Mouse (Mus musculus) midbrain, embryonic 10.5 days (tissue): ENCODE data around the gene Gabrp. TPM values are rescaled to one million over a fixed set of nuclear protein-coding genes. Genes with fewer than 3 reads are reported as not detected.

Experiments
- DNase-seq: peaks from one replicate; pipeline ENCODE4 v3.0.0-alpha.2; 2017; ENCODE audit warnings: low spot score
- H3K27ac ChIP-seq: fragments of 300-500 bp; sonication (generic); replicated peaks from 2 replicates; pipeline ENCODE4 v1.5.1; 2016; ENCODE audit warnings: mild to moderate bottlenecking
- H3K27me3 ChIP-seq: fragments of 300-500 bp; sonication (generic); 2 replicates; pipeline ENCODE4 v1.6.1; 2016; ENCODE audit warnings: low read depth, mild to moderate bottlenecking; ENCODE audit not compliant: poor library complexity, severe bottlenecking
- H3K36me3 ChIP-seq: fragments of 300-500 bp; sonication (generic); 2 replicates; pipeline ENCODE4 v1.6.1; 2016; ENCODE audit warnings: mild to moderate bottlenecking, moderate library complexity
- H3K4me1 ChIP-seq: fragments of 300-500 bp; sonication (generic); 2 replicates; pipeline ENCODE4 v1.6.1; 2016
- H3K4me3 ChIP-seq: fragments of 300-500 bp; sonication (generic); 2 replicates; pipeline ENCODE4 v1.5.1; 2016; ENCODE audit warnings: mild to moderate bottlenecking, moderate library complexity
- H3K9me3 ChIP-seq: fragments of 300-500 bp; sonication (generic); replicated peaks from 2 replicates; pipeline ENCODE4 v1.6.1; 2016; ENCODE audit warnings: mild to moderate bottlenecking
- WGBS: fragments of 180-500 bp; shearing (Covaris S2); methylation state at CpG from one replicate; pipeline ENCODE4 v1.1.7; 2016; 5-methylcytosine and 5-hydroxymethylcytosine counted together
- polyA plus RNA-seq: library from polyadenylated mRNA; unstranded; fragments of >200 nt; fragmentation: Nextera tagmentation; extraction: Ambion mirVana; gene quantifications from 2 replicates; pipeline ENCODE4 v1.2.1, GENCODE M21; 2016

The Gabrp gene
- 0.86 and 3.3 TPM in 2 replicates for polyA plus RNA-seq

DNA sequence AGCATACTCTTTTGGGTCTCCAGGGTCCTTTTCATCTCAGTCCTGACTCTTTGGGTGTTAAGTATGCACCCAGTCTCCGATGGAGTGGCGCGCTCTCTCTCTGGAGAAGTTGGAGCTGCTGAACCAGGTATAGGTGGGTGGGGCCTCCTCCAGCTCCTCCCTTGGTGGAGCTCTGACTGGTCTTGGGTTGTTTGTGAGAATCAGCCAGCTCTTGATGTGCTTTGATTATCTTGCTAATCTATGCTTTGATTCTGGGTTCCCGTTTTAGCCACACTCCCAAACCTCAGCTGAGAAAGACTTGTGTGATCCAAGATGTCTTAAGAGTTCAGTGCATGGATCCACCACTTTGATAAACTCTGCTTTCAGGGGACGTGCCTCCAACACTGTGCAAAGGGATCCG lies at the start of gene Gabrp:
TSS of gene Gabrp (minus strand) at position 101 of the 400 bp plus-strand sequence.
- Histone ChIP-seq H3K9me3 (no peaks in the 10 kb centered on the region), H3K4me1 (no peaks in the 10 kb centered on the region), H3K36me3 (no peaks in the 10 kb centered on the region), H3K27ac (no peak within 1 kb of the TSS), H3K4me3 (no peak within 1 kb of the TSS), H3K27me3 (no peaks in the 10 kb centered on the region)
- WGBS = 55% methylated on average over 6 of the region's 6 CpGs
- no peak for DNase-seq

DNA sequence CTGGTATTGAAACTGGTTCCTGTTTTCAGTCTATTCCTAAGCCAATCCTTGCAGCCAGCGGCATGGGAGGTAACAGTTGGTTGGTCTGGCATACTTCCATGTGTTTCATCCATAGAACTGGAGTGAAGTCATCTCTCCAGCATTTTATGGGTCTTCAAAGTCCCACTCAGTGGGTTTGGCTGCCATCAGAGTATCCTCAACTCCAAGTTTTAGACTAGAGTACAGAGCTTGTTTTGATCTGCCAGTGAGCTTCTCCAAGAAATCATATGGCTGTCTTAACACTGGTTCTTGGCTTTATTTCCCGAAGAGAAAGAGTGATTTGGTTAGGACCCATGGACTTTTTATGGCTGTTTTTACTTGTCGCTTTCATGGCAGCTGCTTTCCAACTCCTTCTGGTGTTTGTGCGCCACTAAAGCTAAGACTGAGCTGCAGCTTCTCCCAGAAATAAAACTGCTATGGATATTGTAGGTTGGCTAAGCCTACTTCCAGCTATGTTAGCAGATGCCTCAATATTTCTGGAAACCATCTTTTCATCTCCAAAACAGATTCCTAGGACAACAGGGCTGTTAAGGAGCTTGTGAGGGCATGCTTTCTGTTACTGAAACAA lies 48.5 kb upstream of the Gabrp start:
- no peaks in the 10 kb centered on the region for H3K9me3 ChIP-seq
- no peak for DNase-seq
- no peaks in the 10 kb centered on the region for H3K4me1 ChIP-seq
- H3K4me3 ChIP-seq = no peak overlapping the region
- WGBS = 90% methylated on average over 4 of the region's 4 CpGs
- no peaks in the 10 kb centered on the region for H3K27me3 ChIP-seq
- H3K36me3 ChIP-seq = no peaks in the 10 kb centered on the region
- no peak overlapping the region for H3K27ac ChIP-seq

DNA sequence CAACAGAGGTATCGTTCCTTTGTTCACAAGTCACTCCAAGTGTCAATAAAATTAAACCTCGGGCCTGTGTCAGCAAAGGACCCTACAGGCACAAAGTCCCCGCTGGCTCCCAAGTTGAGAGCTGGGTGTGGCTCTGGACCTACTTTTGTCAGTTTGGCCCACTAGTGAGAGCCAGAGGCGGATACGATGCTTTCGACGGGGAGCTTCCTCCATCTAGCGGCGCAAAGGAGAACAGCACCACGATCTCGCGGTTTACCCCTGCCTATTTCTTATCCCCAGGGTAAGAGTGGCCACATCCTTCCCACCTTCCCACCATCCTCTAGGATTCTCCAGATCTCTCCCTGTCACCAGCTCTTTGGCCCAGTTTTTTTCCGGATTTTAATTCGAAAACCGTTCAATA lies 35.5 kb upstream of the Gabrp start:
- Histone ChIP-seq H3K27ac (no peak overlapping the region), H3K4me3 (no peak overlapping the region), H3K4me1 (no peaks in the 10 kb centered on the region), H3K9me3 (no peaks in the 10 kb centered on the region), H3K36me3 (no peaks in the 10 kb centered on the region), H3K27me3 (no peaks in the 10 kb centered on the region)
- WGBS = 9% methylated on average over 15 of the region's 15 CpGs
- DNase-seq = peak; percentile 82

DNA sequence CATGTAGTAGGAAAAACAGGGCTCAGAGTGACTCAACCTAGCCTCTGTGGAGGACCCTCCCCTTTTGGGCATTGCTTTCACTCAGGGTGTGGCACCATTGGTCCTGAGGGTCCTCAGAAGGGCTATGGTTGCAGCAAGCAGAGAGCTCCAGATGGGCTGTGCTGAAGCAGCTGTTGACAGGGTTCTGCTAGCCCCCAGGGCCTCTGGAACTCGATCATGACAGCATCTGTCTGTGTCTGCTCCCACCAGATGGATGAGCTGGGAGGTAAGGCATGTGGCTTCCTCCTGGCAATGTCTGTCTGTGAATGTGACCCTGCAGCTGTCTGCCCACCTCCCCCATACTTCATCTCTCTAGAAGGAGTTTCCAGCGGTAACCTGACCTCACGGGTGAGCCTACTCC lies 29.0 kb upstream of the Gabrp start:
- H3K36me3 ChIP-seq = no peaks in the 10 kb centered on the region
- H3K4me3 ChIP-seq = no peak overlapping the region
- DNase-seq = no peak
- 52% methylated on average over 3 of the region's 3 CpGs for WGBS
- H3K27ac ChIP-seq = peak overlapping the region; percentile 42; the same call in 1 of the 2 replicates
- H3K27me3 ChIP-seq = no peaks in the 10 kb centered on the region
- peaks cover 6% of the 10 kb centered on the region; the same call in 1 of the 2 replicates for H3K4me1 ChIP-seq
- no peaks in the 10 kb centered on the region for H3K9me3 ChIP-seq

DNA sequence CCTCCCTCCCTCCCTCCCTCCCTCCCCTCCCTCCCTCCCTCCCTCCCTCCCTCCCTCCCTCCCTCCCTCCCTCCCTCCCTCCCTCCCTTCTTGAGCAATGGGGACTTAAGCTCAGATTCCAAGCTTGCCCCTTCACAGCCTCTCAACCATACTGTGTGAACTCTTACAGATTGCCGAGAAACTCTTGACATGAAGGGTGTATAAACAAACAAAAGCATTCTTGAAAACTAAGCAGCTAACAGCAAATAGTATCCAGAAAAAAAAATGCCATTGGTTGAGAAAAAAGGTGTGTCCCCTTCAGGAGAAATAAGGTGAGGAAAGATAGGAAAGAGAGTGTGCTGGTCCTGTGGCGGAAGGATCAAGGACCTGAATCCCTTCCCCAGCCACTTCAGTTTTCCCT lies 24.4 kb upstream of the Gabrp start:
- no peaks in the 10 kb centered on the region for H3K27me3 ChIP-seq
- H3K4me3 ChIP-seq = no peak overlapping the region
- H3K4me1 ChIP-seq = peaks cover 6% of the 10 kb centered on the region; the same call in 1 of the 2 replicates
- WGBS = 73% methylated on average over 2 of the region's 2 CpGs
- H3K9me3 ChIP-seq = no peaks in the 10 kb centered on the region
- H3K36me3 ChIP-seq = no peaks in the 10 kb centered on the region
- no peak overlapping the region for H3K27ac ChIP-seq
- DNase-seq = no peak

DNA sequence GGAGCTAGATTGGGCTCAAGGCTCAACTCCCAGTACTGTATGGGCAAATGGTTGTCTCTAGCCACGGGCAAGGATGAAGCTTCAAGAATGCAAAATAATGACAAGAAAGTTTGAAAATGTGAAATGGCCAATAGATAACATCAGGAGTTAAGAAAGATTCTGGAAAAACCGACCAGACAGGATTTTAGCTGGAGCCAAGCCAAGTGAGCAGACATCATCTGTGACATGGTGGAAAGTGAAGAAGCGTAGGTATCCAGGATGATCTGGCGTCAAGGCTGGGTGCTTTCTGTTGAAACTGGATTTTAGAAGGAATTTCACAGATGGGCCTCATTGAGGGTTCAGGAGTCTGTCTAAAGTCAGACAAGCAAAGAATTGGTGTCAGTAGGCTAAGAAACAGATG lies 20.2 kb upstream of the Gabrp start, which contains the start of gene D130052B06Rik:
TSS of gene D130052B06Rik (plus strand) at position 317 of the 400 bp plus-strand sequence.
- H3K27ac ChIP-seq = no peak within 1 kb of the TSS
- DNase-seq = no peak
- no peaks in the 10 kb centered on the region for H3K9me3 ChIP-seq
- no peaks in the 10 kb centered on the region for H3K4me1 ChIP-seq
- WGBS = 82% methylated on average over 4 of the region's 4 CpGs
- H3K27me3 ChIP-seq = no peaks in the 10 kb centered on the region
- H3K4me3 ChIP-seq = no peak within 1 kb of the TSS
- H3K36me3 ChIP-seq = no peaks in the 10 kb centered on the region

DNA sequence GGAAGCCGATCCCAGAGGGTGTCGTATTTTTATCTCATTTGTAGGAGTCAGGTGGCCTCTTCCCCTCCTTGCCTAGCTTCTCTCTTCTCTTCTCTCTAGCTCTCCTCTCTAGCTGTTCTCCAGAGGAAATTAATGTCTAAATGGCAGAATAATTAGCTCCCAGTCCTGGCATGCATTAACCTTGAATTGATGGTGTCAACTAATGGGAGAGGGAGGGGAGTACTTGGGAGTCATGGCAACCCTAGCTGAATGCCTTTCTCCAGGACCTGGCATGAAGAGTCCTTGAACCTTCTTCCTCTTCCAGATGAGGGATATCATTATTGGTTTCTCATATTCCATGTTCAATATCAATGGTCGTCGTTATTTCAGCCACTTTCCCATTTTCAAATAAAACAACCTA lies 17.9 kb upstream of the Gabrp start:
- no peaks in the 10 kb centered on the region for H3K27me3 ChIP-seq
- 89% methylated on average over 4 of the region's 4 CpGs for WGBS
- no peaks in the 10 kb centered on the region for H3K9me3 ChIP-seq
- peak; percentile 7 for DNase-seq
- H3K36me3 ChIP-seq = no peaks in the 10 kb centered on the region
- H3K4me3 ChIP-seq = no peak overlapping the region
- H3K27ac ChIP-seq = no peak overlapping the region
- no peaks in the 10 kb centered on the region for H3K4me1 ChIP-seq

DNA sequence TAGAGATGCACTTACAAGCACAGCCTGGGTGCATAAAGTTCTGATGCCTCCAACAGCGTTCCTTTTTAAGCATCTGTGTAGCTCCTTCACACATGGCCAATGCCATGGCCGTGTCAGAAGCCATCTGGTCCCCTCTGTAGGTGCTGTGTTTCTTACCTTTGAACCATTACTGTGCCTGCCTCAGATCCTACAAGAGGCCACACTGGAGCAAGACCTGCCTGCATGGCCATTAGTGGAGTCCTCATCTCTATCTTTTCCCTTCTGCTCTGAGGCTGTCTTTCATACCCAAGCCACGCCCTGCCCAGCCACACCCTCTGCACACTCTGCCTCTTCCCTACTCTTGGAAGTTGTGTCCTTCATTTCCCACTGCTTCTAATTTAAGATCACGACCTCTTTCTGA lies 14.1 kb upstream of the Gabrp start:
- Histone ChIP-seq H3K4me1 (no peaks in the 10 kb centered on the region), H3K36me3 (no peaks in the 10 kb centered on the region), H3K27ac (no peak overlapping the region), H3K9me3 (no peaks in the 10 kb centered on the region), H3K4me3 (no peak overlapping the region), H3K27me3 (no peaks in the 10 kb centered on the region)
- no peak for DNase-seq
- 86% methylated on average over 4 of the region's 4 CpGs for WGBS

DNA sequence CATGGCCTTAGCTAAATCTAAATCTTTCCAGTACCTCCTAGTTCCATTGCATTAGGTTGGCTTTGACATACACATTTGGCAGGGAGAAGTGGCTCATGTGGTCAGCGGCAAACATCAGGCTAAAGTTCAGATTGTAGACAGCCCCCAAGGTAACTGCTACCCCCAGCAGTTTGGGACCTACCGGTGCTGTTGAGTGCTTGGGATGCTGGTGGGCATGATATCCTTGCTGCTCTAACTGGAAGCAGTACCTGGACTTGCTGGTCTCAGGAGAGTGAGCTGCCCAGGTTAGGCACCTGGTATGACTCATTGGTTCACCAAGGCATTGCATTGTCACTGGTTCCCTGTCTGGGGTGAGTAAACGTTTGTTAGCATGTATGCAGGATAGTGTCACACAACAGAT lies 12.0 kb upstream of the Gabrp start:
- 92% methylated on average over 3 of the region's 3 CpGs for WGBS

DNA sequence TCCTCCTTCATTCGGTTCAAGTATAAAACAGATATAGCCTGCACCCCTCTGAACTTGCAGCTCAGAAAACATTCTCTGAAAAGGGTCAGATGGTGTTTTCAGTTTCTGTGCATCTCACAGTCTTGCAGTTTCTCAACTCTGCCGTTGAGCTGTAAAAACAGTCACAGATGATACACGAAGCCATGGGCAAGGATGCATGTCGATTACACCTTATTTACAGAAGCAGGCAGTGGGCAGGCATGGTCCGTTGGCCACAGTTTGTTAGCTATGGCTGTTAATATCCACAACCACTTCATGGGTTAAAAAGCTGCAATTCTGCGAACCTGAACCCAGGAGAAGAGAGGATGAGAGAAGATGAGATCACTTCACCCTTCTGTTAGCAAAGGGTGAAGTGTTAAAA lies 7.9 kb upstream of the Gabrp start:
- no peak for DNase-seq
- Histone ChIP-seq H3K4me3 (no peak overlapping the region), H3K4me1 (no peaks in the 10 kb centered on the region), H3K36me3 (no peaks in the 10 kb centered on the region), H3K27me3 (no peaks in the 10 kb centered on the region), H3K9me3 (no peaks in the 10 kb centered on the region), H3K27ac (no peak overlapping the region)
- 87% methylated on average over 6 of the region's 6 CpGs for WGBS

More for the DNA sequence above, 12.0 kb upstream of the Gabrp start:
- Histone ChIP-seq H3K4me3 (no peak overlapping the region), H3K4me1 (no peaks in the 10 kb centered on the region), H3K9me3 (no peaks in the 10 kb centered on the region), H3K27me3 (no peaks in the 10 kb centered on the region), H3K36me3 (no peaks in the 10 kb centered on the region), H3K27ac (no peak overlapping the region)
- no peak for DNase-seq

DNA sequence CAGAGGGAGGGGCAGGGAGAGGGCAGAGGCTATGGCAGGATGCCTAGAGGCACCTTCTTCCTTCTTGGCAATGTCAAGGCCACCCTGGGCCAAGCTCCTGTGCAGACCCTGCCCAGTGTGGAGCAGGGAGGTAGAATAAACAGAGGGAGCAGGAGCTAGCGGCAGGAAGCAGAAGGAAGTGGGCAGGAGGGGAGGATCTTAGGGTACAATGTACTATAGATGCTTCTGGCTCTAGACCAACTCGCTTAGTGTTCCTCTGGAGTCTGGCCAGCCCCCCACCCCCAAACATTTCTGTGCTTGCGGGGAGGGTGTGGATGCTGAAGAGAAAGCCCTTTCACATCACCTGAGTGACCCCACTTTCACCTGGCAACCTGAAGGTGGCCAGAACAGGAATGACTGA lies 862 bp upstream of the Gabrp start:
- no peaks in the 10 kb centered on the region for H3K27me3 ChIP-seq
- no peaks in the 10 kb centered on the region for H3K9me3 ChIP-seq
- H3K36me3 ChIP-seq = no peaks in the 10 kb centered on the region
- H3K27ac ChIP-seq = no peak overlapping the region
- WGBS = 67% methylated on average over 3 of the region's 3 CpGs
- DNase-seq = no peak
- no peaks in the 10 kb centered on the region for H3K4me1 ChIP-seq
- H3K4me3 ChIP-seq = no peak overlapping the region

DNA sequence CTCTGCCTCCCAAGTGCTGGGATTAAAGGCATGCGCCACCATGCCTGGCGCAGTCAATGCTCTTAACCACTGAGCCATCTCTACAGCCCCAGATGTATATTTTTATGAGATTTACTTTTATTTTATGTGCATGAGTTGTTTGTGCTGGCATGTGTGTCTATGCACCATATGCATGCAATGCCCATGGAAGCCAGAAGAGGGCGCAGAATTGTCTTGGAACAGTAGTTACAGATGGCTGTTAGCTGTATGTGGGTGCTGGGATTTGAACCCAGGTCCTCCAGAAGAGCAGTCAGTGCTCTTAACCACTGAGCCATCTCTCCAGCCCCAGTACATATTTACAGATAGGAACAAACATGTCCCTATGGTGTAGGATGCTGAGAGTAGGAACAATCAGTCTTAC lies 3.8 kb downstream of the Gabrp start:
- 81% methylated on average over 3 of the region's 3 CpGs for WGBS
- no peak for DNase-seq
- H3K4me1 ChIP-seq = no peaks in the 10 kb centered on the region
- no peaks in the 10 kb centered on the region for H3K27me3 ChIP-seq
- no peaks in the 10 kb centered on the region for H3K9me3 ChIP-seq
- no peaks in the 10 kb centered on the region for H3K36me3 ChIP-seq
- no peak overlapping the region for H3K4me3 ChIP-seq
- no peak overlapping the region for H3K27ac ChIP-seq

DNA sequence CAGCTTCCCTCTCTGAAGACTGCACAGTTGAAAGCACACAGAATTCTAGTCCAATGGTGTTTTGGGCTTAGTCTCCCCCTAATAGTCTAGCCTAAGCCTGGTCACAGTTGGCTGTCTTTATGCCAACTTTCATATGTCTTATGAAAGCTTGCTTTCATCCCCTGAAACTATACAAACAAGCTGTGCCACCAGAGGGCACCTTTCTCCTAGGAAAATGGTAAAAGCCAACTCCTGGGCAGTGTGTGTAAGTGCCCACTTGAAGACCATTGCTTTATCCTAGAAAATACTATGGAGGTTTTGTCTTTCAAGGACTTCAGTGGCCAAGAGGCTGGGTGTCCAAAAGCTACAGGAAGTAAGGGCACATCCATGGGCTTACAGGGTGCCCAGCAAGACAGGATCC lies 8.3 kb downstream of the Gabrp start:
- H3K4me3 ChIP-seq = no peak overlapping the region
- DNase-seq = no peak
- H3K9me3 ChIP-seq = no peaks in the 10 kb centered on the region
- H3K27me3 ChIP-seq = no peaks in the 10 kb centered on the region
- H3K27ac ChIP-seq = no peak overlapping the region
- H3K4me1 ChIP-seq = no peaks in the 10 kb centered on the region
- H3K36me3 ChIP-seq = no peaks in the 10 kb centered on the region

DNA sequence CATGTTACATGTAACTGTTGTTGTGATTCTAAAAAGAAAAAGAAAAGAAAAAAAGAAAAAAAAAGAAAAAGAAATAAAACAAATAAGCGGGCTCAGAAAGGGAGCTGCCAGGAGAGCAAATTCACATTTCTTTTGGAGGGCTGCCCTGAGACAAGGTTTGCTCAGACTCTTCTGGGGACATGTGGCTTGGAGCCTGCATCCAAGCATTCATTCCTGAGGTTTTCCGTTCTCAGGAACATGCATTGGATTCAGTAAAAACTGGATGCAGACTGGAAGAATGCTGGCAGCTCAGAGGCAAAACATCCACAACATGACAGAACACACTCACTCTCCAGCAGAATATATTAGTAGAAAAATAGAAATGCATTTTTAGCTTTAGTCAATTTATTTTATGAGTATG lies 14.8 kb downstream of the Gabrp start:
- H3K9me3 ChIP-seq = peaks cover 7% of the 10 kb centered on the region
- no peak overlapping the region for H3K4me3 ChIP-seq
- no peaks in the 10 kb centered on the region for H3K27me3 ChIP-seq
- H3K36me3 ChIP-seq = no peaks in the 10 kb centered on the region
- H3K4me1 ChIP-seq = no peaks in the 10 kb centered on the region
- no peak for DNase-seq
- 89% methylated on average over 2 of the region's 2 CpGs for WGBS
- H3K27ac ChIP-seq = no peak overlapping the region
